Comparison of ENCODE assay signal across 8 mouse cellular contexts in genomic region chr5:140735297-140735696, GRCm38 (mm10). TPM values are rescaled to one million over a fixed set of nuclear protein-coding genes. Genes with fewer than 3 reads are reported as not detected.
A peak's percentile ranks its signal among the peaks of the same experiment; 100 is the strongest.
DNase-seq lines count a peak whose midpoint lies in the region; ATAC-seq and TF ChIP-seq lines count a peak whose summit lies in the region.

No protein-coding gene starts in this region.

- H3K27me3 ChIP-seq in heart, adult 2 months (ENCODE audit: control insufficient read depth, insufficient read depth, low read length) = peaks cover 4% of the 10 kb centered on the region; the same call in 1 of the 2 replicates
- H3K27me3 ChIP-seq in heart, embryonic 11.5 days (ENCODE audit: control insufficient read depth, insufficient read depth, low read length) = peaks cover 28% of the 10 kb centered on the region
- H3K27me3 ChIP-seq in limb, embryonic 10.5 days (ENCODE audit: low read depth, poor library complexity, severe bottlenecking) = peaks cover 48% of the 10 kb centered on the region
- peaks cover 38% of the 10 kb centered on the region for H3K27me3 ChIP-seq in midbrain, embryonic 10.5 days (ENCODE audit: low read depth, poor library complexity, severe bottlenecking)

- H3K27ac ChIP-seq in heart, adult 2 months = no peak overlapping the region
- H3K27ac ChIP-seq in heart, embryonic 11.5 days (ENCODE audit: low read depth, low read length) = no peak overlapping the region
- peak overlapping the region; percentile 27; the same call in 1 of the 2 replicates for H3K27ac ChIP-seq in limb, embryonic 10.5 days
- H3K27ac ChIP-seq in midbrain, embryonic 10.5 days (replicated peaks) = 0 out of 2 replicates have a peak overlapping the region, but pooled peaks have one; percentile 49

- H3K4me1 ChIP-seq in heart, adult 2 months (ENCODE audit: control insufficient read depth, insufficient read depth, low read length) = peaks cover 4% of the 10 kb centered on the region
- H3K4me1 ChIP-seq in heart, embryonic 11.5 days (ENCODE audit: control insufficient read depth, insufficient read depth, low read length) = peaks cover 8% of the 10 kb centered on the region; the same call in 1 of the 2 replicates
- H3K4me1 ChIP-seq in limb, embryonic 10.5 days = peaks cover 17% of the 10 kb centered on the region
- H3K4me1 ChIP-seq in midbrain, embryonic 10.5 days = peaks cover 13% of the 10 kb centered on the region

- no peak for TF ChIP-seq CTCF in heart, adult 2 months (IDR thresholded peaks at IDR 0.05)

- no peaks in the 10 kb centered on the region for H3K36me3 ChIP-seq in heart, adult 2 months (ENCODE audit: control insufficient read depth, insufficient read depth, low read length)
- no peaks in the 10 kb centered on the region for H3K36me3 ChIP-seq in heart, embryonic 11.5 days (ENCODE audit: control insufficient read depth, insufficient read depth, low read length)
- no peaks in the 10 kb centered on the region for H3K36me3 ChIP-seq in limb, embryonic 10.5 days
- no peaks in the 10 kb centered on the region for H3K36me3 ChIP-seq in midbrain, embryonic 10.5 days

- 2% methylated on average over 22 of the region's 22 CpGs for WGBS in heart, adult 2 months
- WGBS in heart, embryonic 11.5 days (ENCODE audit: insufficient replicate concordance) = 2% methylated on average over 22 of the region's 22 CpGs
- WGBS in limb, embryonic 10.5 days = 2% methylated on average over 22 of the region's 22 CpGs
- WGBS in midbrain, embryonic 10.5 days = under 1% methylated on average over 22 of the region's 22 CpGs

- no peaks in the 10 kb centered on the region for H3K79me2 ChIP-seq in heart, adult 2 months (replicated peaks; ENCODE audit: control insufficient read depth, insufficient read depth, low read length)

- H3K4me2 ChIP-seq in heart, embryonic 11.5 days = peak overlapping the region; percentile 70

- no peaks in the 10 kb centered on the region for H3K9me3 ChIP-seq in heart, embryonic 11.5 days (replicated peaks; ENCODE audit: control insufficient read depth, low read length)
- H3K9me3 ChIP-seq in limb, embryonic 10.5 days (replicated peaks) = peaks cover 6% of the 10 kb centered on the region; the same call in 1 of the 2 replicates
- H3K9me3 ChIP-seq in midbrain, embryonic 10.5 days (replicated peaks) = peaks cover 5% of the 10 kb centered on the region; the same call in 1 of the 2 replicates

- H3K4me3 ChIP-seq in heart, adult 2 months = peak overlapping the region; percentile 23; the same call in 1 of the 2 replicates
- peak overlapping the region; percentile 38 for H3K4me3 ChIP-seq in heart, embryonic 11.5 days (ENCODE audit: low read depth, low read length)
- peak overlapping the region; percentile 48 for H3K4me3 ChIP-seq in limb, embryonic 10.5 days
- H3K4me3 ChIP-seq in midbrain, embryonic 10.5 days = peak overlapping the region; percentile 50

- TF ChIP-seq POLR2A in heart, adult 2 months (IDR thresholded peaks at IDR 0.05; ENCODE audit: insufficient read depth, low read depth, low read length) = no peak

- intact Hi-C loops in heart, adult 2 months (cut with DNase I) = no loop called here
- intact Hi-C loops in heart, postnatal 25 days (cut with DNase I) = no loop called here

- H3K9ac ChIP-seq in heart, adult 2 months (ENCODE audit: low read depth, low read length) = peak overlapping the region; percentile 59
- H3K9ac ChIP-seq in heart, embryonic 11.5 days (ENCODE audit: low read depth, low read length) = no peak overlapping the region

- DNase-seq in heart, adult 2 months = peak in 1 of 2 experiments; percentile 47
- DNase-seq in heart, postnatal 25 days (ENCODE audit: low spot score) = no peak
- DNase-seq in adrenal gland, postnatal 14 days = peak; percentile 59
- DNase-seq in limb, embryonic 10.5 days (ENCODE audit: low spot score) = peak; percentile 42
- DNase-seq in midbrain, embryonic 10.5 days (ENCODE audit: low spot score) = peak; percentile 40
- peak; percentile 40 for DNase-seq in thymus, postnatal 0 days (ENCODE audit: low spot score)
- no peak for DNase-seq in layer of hippocampus, postnatal 14 days (ENCODE audit: low spot score in 2 of 2)

- TF ChIP-seq EP300 in heart, adult 2 months (IDR thresholded peaks at IDR 0.05; ENCODE audit: insufficient read depth, low read depth, low read length) = no peak

- 0 out of 2 replicates have a peak, but pooled peaks have one; percentile 39 for ATAC-seq in heart, embryonic 11.5 days (replicated peaks; ENCODE audit: insufficient number of reproducible peaks, low FRiP score, low TSS enrichment)

RNA-seq across cellular contexts. Expression of gene Amz1, which starts 11.4 kb away (rescaled TPM):
- under 1 TPM; 0.31 to 0.48 TPM for total RNA-seq in heart, adult 2 months (2021)
- polyA plus RNA-seq in heart, adult 2 months (2012; rRNA removed) = 0.59 and 0.98 TPM in 2 replicates
- total RNA-seq in heart, postnatal 25 days (2021) = under 1 TPM; 0.08 to 0.44 TPM
- 0.53 and 0.85 TPM in 2 replicates for total RNA-seq in adrenal gland, postnatal 14 days (2021)
- 0.21 and 0.69 TPM in 2 replicates for polyA plus RNA-seq in heart, embryonic 11.5 days (2014; fragmentation: Nextera tagmentation; extraction: Ambion mirVana)
- 0.88 and 1.1 TPM in 2 replicates for polyA plus RNA-seq in limb, embryonic 10.5 days (2016; fragmentation: Nextera tagmentation; extraction: Ambion mirVana)
- polyA plus RNA-seq in midbrain, embryonic 10.5 days (2016; fragmentation: Nextera tagmentation; extraction: Ambion mirVana) = 0.78 and 1.2 TPM in 2 replicates
- 3.4 and 3.9 TPM in 2 replicates for polyA plus RNA-seq in thymus, postnatal 0 days (2015; fragmentation: Nextera tagmentation; extraction: Ambion mirVana)
- total RNA-seq in layer of hippocampus, postnatal 14 days (2021) = 10 to 100 TPM; 23.9 to 24.1 TPM

RNA-seq across cellular contexts. Expression of gene Brat1, which starts 30.5 kb away (rescaled TPM):
- total RNA-seq in heart, adult 2 months (2021) = 1 to 10 TPM; 6.4 to 8.2 TPM
- polyA plus RNA-seq in heart, adult 2 months (2012; rRNA removed) = 11.0 and 13.2 TPM in 2 replicates
- 1 to 10 TPM; 7.2 to 8.4 TPM for total RNA-seq in heart, postnatal 25 days (2021)
- total RNA-seq in adrenal gland, postnatal 14 days (2021) = 16.8 and 19.6 TPM in 2 replicates
- 9.0 and 9.8 TPM in 2 replicates for polyA plus RNA-seq in heart, embryonic 11.5 days (2014; fragmentation: Nextera tagmentation; extraction: Ambion mirVana)
- 21.8 and 22.2 TPM in 2 replicates for polyA plus RNA-seq in limb, embryonic 10.5 days (2016; fragmentation: Nextera tagmentation; extraction: Ambion mirVana)
- 22.3 and 24.8 TPM in 2 replicates for polyA plus RNA-seq in midbrain, embryonic 10.5 days (2016; fragmentation: Nextera tagmentation; extraction: Ambion mirVana)
- 22.6 and 22.7 TPM in 2 replicates for polyA plus RNA-seq in thymus, postnatal 0 days (2015; fragmentation: Nextera tagmentation; extraction: Ambion mirVana)
- total RNA-seq in layer of hippocampus, postnatal 14 days (2021) = 10 to 100 TPM; 26.5 to 26.9 TPM

RNA-seq across cellular contexts. Expression of gene Iqce, which starts 33.1 kb away (rescaled TPM):
- 1 to 10 TPM; 3.7 to 7.1 TPM for total RNA-seq in heart, adult 2 months (2021)
- 5.8 TPM in 2 replicates for polyA plus RNA-seq in heart, adult 2 months (2012; rRNA removed)
- total RNA-seq in heart, postnatal 25 days (2021) = 1 to 10 TPM; 4.5 to 7.5 TPM
- 19.0 and 22.7 TPM in 2 replicates for total RNA-seq in adrenal gland, postnatal 14 days (2021)
- polyA plus RNA-seq in heart, embryonic 11.5 days (2014; fragmentation: Nextera tagmentation; extraction: Ambion mirVana) = 8.1 and 10.7 TPM in 2 replicates
- 24.2 and 24.9 TPM in 2 replicates for polyA plus RNA-seq in limb, embryonic 10.5 days (2016; fragmentation: Nextera tagmentation; extraction: Ambion mirVana)
- polyA plus RNA-seq in midbrain, embryonic 10.5 days (2016; fragmentation: Nextera tagmentation; extraction: Ambion mirVana) = 23.6 and 27.6 TPM in 2 replicates
- polyA plus RNA-seq in thymus, postnatal 0 days (2015; fragmentation: Nextera tagmentation; extraction: Ambion mirVana) = 11.4 and 13.0 TPM in 2 replicates
- total RNA-seq in layer of hippocampus, postnatal 14 days (2021) = 10 to 100 TPM; 43.3 to 53.8 TPM

Comparison
In these comparisons a context has a peak if more than half of its experiments do, and no peak if none do; other contexts are left out.
1. DNase-seq: peak in adrenal gland, postnatal 14 days (single experiment), limb, embryonic 10.5 days (single experiment), midbrain, embryonic 10.5 days (single experiment) and thymus, postnatal 0 days (single experiment); none in heart, postnatal 25 days (single experiment) and layer of hippocampus, postnatal 14 days (0 of 2).
2. H3K27ac ChIP-seq: peak in limb, embryonic 10.5 days (single experiment) and midbrain, embryonic 10.5 days (single experiment); none in heart, adult 2 months (single experiment) and heart, embryonic 11.5 days (single experiment).
3. Peak in every context shown above with its lines, with median percentiles within 50 percentile points of each other: H3K4me3 ChIP-seq.